Comparison of ENCODE assay signal across 10 mouse cellular contexts in the genomic region with DNA sequence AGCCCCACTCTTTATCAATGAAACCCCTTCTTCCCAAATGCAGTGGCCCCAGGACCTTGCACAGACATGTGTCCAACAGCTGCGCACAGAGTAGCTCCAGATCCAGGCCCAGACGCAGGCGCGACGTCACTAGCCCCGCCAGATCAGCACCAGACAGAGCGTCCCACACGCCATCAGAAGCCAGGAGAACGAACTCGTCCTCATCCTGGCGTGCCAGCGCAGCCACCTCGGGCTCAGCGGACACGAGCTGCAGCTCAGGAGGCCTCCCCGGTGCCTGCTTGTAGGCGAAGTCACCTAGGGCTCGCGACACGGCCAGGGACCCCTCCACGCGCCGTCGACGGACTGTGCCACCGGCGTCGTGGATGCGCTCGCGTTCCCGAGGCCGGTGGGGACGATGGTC. TPM values are rescaled to one million over a fixed set of nuclear protein-coding genes. Genes with fewer than 3 reads are reported as not detected.
DNase-seq lines count a peak whose midpoint lies in the region; ATAC-seq lines count a peak whose summit lies in the region.
"Had no signal": no experiment of that assay in that cellular context is flagged by ENCODE, and none has a peak within 500 bp of the region (broad histone marks: within the 10 kb centered on the region; RNA-seq: fewer than 3 reads in every experiment).

No protein-coding gene starts in this region.

- peak overlapping the region; percentile 29 for H3K4me3 ChIP-seq in kidney, embryonic 14.5 days (ENCODE audit: low read length)
- H3K4me3 ChIP-seq in embryonic facial prominence, embryonic 14.5 days (ENCODE audit: low read depth, low read length), result peak overlapping the region; percentile 30
- H3K4me3 ChIP-seq in limb, embryonic 11.5 days (ENCODE audit: low read depth, low read length), result peak overlapping the region; percentile 29
- H3K4me3 ChIP-seq in neural tube, embryonic 13.5 days, result peak overlapping the region; percentile 32

- DNase-seq in kidney, postnatal 10 days, result no peak
- no peak for DNase-seq in embryonic facial prominence, embryonic 14.5 days (ENCODE audit: low spot score)
- DNase-seq in limb, embryonic 11.5 days (ENCODE audit: low spot score), result peak; percentile 33
- no peak for DNase-seq in adrenal gland, postnatal 25 days
- DNase-seq in left cerebral cortex, postnatal 10 days (ENCODE audit: extremely low spot score in 1 of 2, low spot score in 2 of 2), result no peak
- no peak for DNase-seq in left cerebral cortex, postnatal 4 days
- DNase-seq: cerebellum, adult 11 months had no signal

- H3K27me3 ChIP-seq in kidney, embryonic 14.5 days (ENCODE audit: control insufficient read depth, insufficient read depth, low read length), result peaks cover 50% of the 10 kb centered on the region
- peaks cover 53% of the 10 kb centered on the region for H3K27me3 ChIP-seq in embryonic facial prominence, embryonic 14.5 days (replicated peaks; ENCODE audit: control insufficient read depth, insufficient read depth, low read length)
- peaks cover 50% of the 10 kb centered on the region for H3K27me3 ChIP-seq in limb, embryonic 11.5 days (ENCODE audit: control insufficient read depth, insufficient read depth, low read length)
- H3K27me3 ChIP-seq in neural tube, embryonic 13.5 days, result peaks cover 53% of the 10 kb centered on the region

- H3K4me1 ChIP-seq in kidney, embryonic 14.5 days (ENCODE audit: control insufficient read depth, insufficient read depth, low read length), result peaks cover 9% of the 10 kb centered on the region; the same call in 1 of the 2 replicates
- H3K4me1 ChIP-seq in embryonic facial prominence, embryonic 14.5 days (ENCODE audit: control insufficient read depth, insufficient read depth, low read length), result no peaks in the 10 kb centered on the region
- peaks cover 11% of the 10 kb centered on the region; the same call in 1 of the 2 replicates for H3K4me1 ChIP-seq in limb, embryonic 11.5 days (ENCODE audit: control insufficient read depth, insufficient read depth, low read length)
- peaks cover 21% of the 10 kb centered on the region for H3K4me1 ChIP-seq in neural tube, embryonic 13.5 days (replicated peaks)

- H3K9me3 ChIP-seq in kidney, embryonic 14.5 days (ENCODE audit: control insufficient read depth, low read length), result no peaks in the 10 kb centered on the region
- H3K9me3 ChIP-seq in embryonic facial prominence, embryonic 14.5 days (ENCODE audit: control insufficient read depth, low read length), result no peaks in the 10 kb centered on the region
- 0 out of 2 replicates have a peak, but pooled peaks cover 3% of the 10 kb centered on the region for H3K9me3 ChIP-seq in limb, embryonic 11.5 days (ENCODE audit: control insufficient read depth, low read length)
- no peaks in the 10 kb centered on the region for H3K9me3 ChIP-seq in neural tube, embryonic 13.5 days

- no peak for ATAC-seq in kidney, embryonic 14.5 days (ENCODE audit: low FRiP score, low TSS enrichment)
- no peak for ATAC-seq in embryonic facial prominence, embryonic 14.5 days (ENCODE audit: low read depth)
- no peak for ATAC-seq in limb, embryonic 11.5 days (ENCODE audit: insufficient number of reproducible peaks, low FRiP score, low TSS enrichment, low read depth)
- ATAC-seq in neural tube, embryonic 13.5 days (ENCODE audit: low read depth), result no peak

- intact Hi-C loops in left cerebral cortex, postnatal 10 days (cut with DNase I), result no loop called here
- intact Hi-C loops in left cerebral cortex, postnatal 4 days (cut with DNase I), result no loop called here

- H3K36me3 ChIP-seq in kidney, embryonic 14.5 days (ENCODE audit: control insufficient read depth, insufficient read depth, low read length), result no peaks in the 10 kb centered on the region
- no peaks in the 10 kb centered on the region for H3K36me3 ChIP-seq in embryonic facial prominence, embryonic 14.5 days (ENCODE audit: control insufficient read depth, insufficient read depth, low read length)
- H3K36me3 ChIP-seq in limb, embryonic 11.5 days (ENCODE audit: control insufficient read depth, insufficient read depth, low read length), result no peaks in the 10 kb centered on the region
- H3K36me3 ChIP-seq in neural tube, embryonic 13.5 days, result no peaks in the 10 kb centered on the region

- WGBS in kidney, embryonic 14.5 days, result 5% methylated on average over 34 of the region's 34 CpGs
- 1% methylated on average over 34 of the region's 34 CpGs for WGBS in embryonic facial prominence, embryonic 14.5 days
- WGBS in limb, embryonic 11.5 days, result 6% methylated on average over 34 of the region's 34 CpGs
- 4% methylated on average over 34 of the region's 34 CpGs for WGBS in neural tube, embryonic 13.5 days

- no peak overlapping the region for H3K9ac ChIP-seq in kidney, embryonic 14.5 days (ENCODE audit: low read depth, low read length)
- no peak overlapping the region for H3K9ac ChIP-seq in embryonic facial prominence, embryonic 14.5 days (ENCODE audit: low read depth, low read length)
- no peak overlapping the region for H3K9ac ChIP-seq in limb, embryonic 11.5 days (ENCODE audit: low read length)
- H3K9ac ChIP-seq in neural tube, embryonic 13.5 days, result peak overlapping the region; percentile 55; the same call in 1 of the 2 replicates

- H3K4me2 ChIP-seq in kidney, embryonic 14.5 days (replicated peaks; ENCODE audit: low read depth, low read length), result peak overlapping the region; percentile 44
- peak overlapping the region; percentile 41 for H3K4me2 ChIP-seq in embryonic facial prominence, embryonic 14.5 days (ENCODE audit: low read depth, low read length)
- peak overlapping the region; percentile 42 for H3K4me2 ChIP-seq in limb, embryonic 11.5 days (ENCODE audit: low read depth, severe bottlenecking)
- peak overlapping the region; percentile 48 for H3K4me2 ChIP-seq in neural tube, embryonic 13.5 days

- H3K27ac ChIP-seq in kidney, embryonic 14.5 days (ENCODE audit: low read depth, low read length), result no peak overlapping the region
- no peak overlapping the region for H3K27ac ChIP-seq in embryonic facial prominence, embryonic 14.5 days (replicated peaks; ENCODE audit: low read depth, low read length)
- no peak overlapping the region for H3K27ac ChIP-seq in limb, embryonic 11.5 days (replicated peaks; ENCODE audit: low read depth, low read length)
- no peak overlapping the region for H3K27ac ChIP-seq in neural tube, embryonic 13.5 days (replicated peaks)

RNA-seq across cellular contexts. Expression of gene Ppm1n, which starts 0.8 kb away (rescaled TPM):
- polyA plus RNA-seq in kidney, embryonic 14.5 days (2014; fragmentation: Nextera tagmentation; extraction: Ambion mirVana), result not detected in 2 replicates
- polyA plus RNA-seq in embryonic facial prominence, embryonic 14.5 days (2014; fragmentation: Nextera tagmentation; extraction: Ambion mirVana), result 0.49 TPM in 1 of 2 replicates, not detected in the other
- polyA plus RNA-seq in limb, embryonic 11.5 days (2014; fragmentation: Nextera tagmentation; extraction: Ambion mirVana), result 0.24 TPM in 1 of 2 replicates, not detected in the other
- 0.41 and 0.59 TPM in 2 replicates for polyA plus RNA-seq in neural tube, embryonic 13.5 days (2015; fragmentation: Nextera tagmentation; extraction: Ambion mirVana)
- total RNA-seq in adrenal gland, postnatal 25 days (2021), result not detected in 2 replicates
- under 1 TPM; 0.34 to 0.49 TPM for total RNA-seq in left cerebral cortex, postnatal 10 days (2021)
- total RNA-seq in left cerebral cortex, postnatal 4 days (2021), result under 1 TPM; 0.60 to 0.64 TPM
- total RNA-seq: megakaryocyte progenitor cell, adult 5-6 weeks had no signal

RNA-seq across cellular contexts. Expression of gene Rtn2, which starts 3.4 kb away (rescaled TPM):
- polyA plus RNA-seq in kidney, embryonic 14.5 days (2014; fragmentation: Nextera tagmentation; extraction: Ambion mirVana), result 5.4 and 5.7 TPM in 2 replicates
- polyA plus RNA-seq in embryonic facial prominence, embryonic 14.5 days (2014; fragmentation: Nextera tagmentation; extraction: Ambion mirVana), result 53.7 and 57.0 TPM in 2 replicates
- polyA plus RNA-seq in limb, embryonic 11.5 days (2014; fragmentation: Nextera tagmentation; extraction: Ambion mirVana), result 9.0 and 10.0 TPM in 2 replicates
- polyA plus RNA-seq in neural tube, embryonic 13.5 days (2015; fragmentation: Nextera tagmentation; extraction: Ambion mirVana), result 103 and 117 TPM in 2 replicates
- 2.5 and 5.3 TPM in 2 replicates for total RNA-seq in adrenal gland, postnatal 25 days (2021)
- total RNA-seq in left cerebral cortex, postnatal 10 days (2021), result 100 to 1,000 TPM; 145 to 151 TPM
- total RNA-seq in left cerebral cortex, postnatal 4 days (2021), result 100 to 1,000 TPM; 154 to 161 TPM
- total RNA-seq: megakaryocyte progenitor cell, adult 5-6 weeks had no signal

RNA-seq across cellular contexts. Expression of gene Vasp, which starts 7.4 kb away (rescaled TPM):
- 54.2 and 56.5 TPM in 2 replicates for polyA plus RNA-seq in kidney, embryonic 14.5 days (2014; fragmentation: Nextera tagmentation; extraction: Ambion mirVana)
- polyA plus RNA-seq in embryonic facial prominence, embryonic 14.5 days (2014; fragmentation: Nextera tagmentation; extraction: Ambion mirVana), result 70.0 and 70.7 TPM in 2 replicates
- 62.3 and 65.6 TPM in 2 replicates for polyA plus RNA-seq in limb, embryonic 11.5 days (2014; fragmentation: Nextera tagmentation; extraction: Ambion mirVana)
- polyA plus RNA-seq in neural tube, embryonic 13.5 days (2015; fragmentation: Nextera tagmentation; extraction: Ambion mirVana), result 41.2 and 46.3 TPM in 2 replicates
- 47.4 and 61.4 TPM in 2 replicates for total RNA-seq in adrenal gland, postnatal 25 days (2021)
- total RNA-seq in left cerebral cortex, postnatal 10 days (2021), result 10 to 100 TPM; 23.1 to 23.5 TPM
- 10 to 100 TPM; 45.3 to 46.6 TPM for total RNA-seq in left cerebral cortex, postnatal 4 days (2021)

RNA-seq across cellular contexts. Expression of gene Fosb, which starts 30.8 kb away (rescaled TPM):
- polyA plus RNA-seq in kidney, embryonic 14.5 days (2014; fragmentation: Nextera tagmentation; extraction: Ambion mirVana), result 0.14 and 0.20 TPM in 2 replicates
- 0.15 and 0.28 TPM in 2 replicates for polyA plus RNA-seq in embryonic facial prominence, embryonic 14.5 days (2014; fragmentation: Nextera tagmentation; extraction: Ambion mirVana)
- polyA plus RNA-seq in limb, embryonic 11.5 days (2014; fragmentation: Nextera tagmentation; extraction: Ambion mirVana), result 0.06 TPM in 1 of 2 replicates, not detected in the other
- polyA plus RNA-seq in neural tube, embryonic 13.5 days (2015; fragmentation: Nextera tagmentation; extraction: Ambion mirVana), result 0.06 and 0.19 TPM in 2 replicates
- total RNA-seq in adrenal gland, postnatal 25 days (2021), result 1.0 and 1.3 TPM in 2 replicates
- 1 to 10 TPM; 2.2 to 2.3 TPM for total RNA-seq in left cerebral cortex, postnatal 10 days (2021)
- total RNA-seq in left cerebral cortex, postnatal 4 days (2021), result 1 to 10 TPM; 1.2 to 1.3 TPM

RNA-seq across cellular contexts. Expression of gene Opa3, which starts 50.9 kb away (rescaled TPM):
- polyA plus RNA-seq in kidney, embryonic 14.5 days (2014; fragmentation: Nextera tagmentation; extraction: Ambion mirVana), result 33.3 and 44.6 TPM in 2 replicates
- 29.7 and 30.2 TPM in 2 replicates for polyA plus RNA-seq in embryonic facial prominence, embryonic 14.5 days (2014; fragmentation: Nextera tagmentation; extraction: Ambion mirVana)
- polyA plus RNA-seq in limb, embryonic 11.5 days (2014; fragmentation: Nextera tagmentation; extraction: Ambion mirVana), result 42.9 and 43.2 TPM in 2 replicates
- 38.7 and 39.9 TPM in 2 replicates for polyA plus RNA-seq in neural tube, embryonic 13.5 days (2015; fragmentation: Nextera tagmentation; extraction: Ambion mirVana)
- 26.9 and 30.6 TPM in 2 replicates for total RNA-seq in adrenal gland, postnatal 25 days (2021)
- 10 to 100 TPM; 36.6 to 38.0 TPM for total RNA-seq in left cerebral cortex, postnatal 10 days (2021)
- total RNA-seq in left cerebral cortex, postnatal 4 days (2021), result 10 to 100 TPM; 33.8 to 35.0 TPM
